Mouse (Mus musculus) G1E (cell line): ENCODE measurements around the gene Gga1. TPM values are rescaled to one million over a fixed set of nuclear protein-coding genes. Genes with fewer than 3 reads are reported as not detected.

ENCODE experiments used
- ATAC-seq: 2 replicates; pipeline ENCODE4 v1.8.0; 2016; ENCODE audit warnings: mild to moderate bottlenecking; ENCODE audit not compliant: insufficient number of reproducible peaks, poor library complexity, low FRiP score, severe bottlenecking; ENCODE audit errors: extremely low read depth
- DNase-seq: peaks from one replicate; pipeline ENCODE4 v3.0.0; 2012; ENCODE audit warnings: low spot score
- H3K27me3 ChIP-seq: 2 replicates; pipeline ENCODE4 v1.6.1; 2012; ENCODE audit warnings: mild to moderate bottlenecking, low read length, inconsistent platforms; ENCODE audit not compliant: insufficient read depth
- H3K36me3 ChIP-seq: replicated peaks from 2 replicates; pipeline ENCODE3; 2012; ENCODE audit warnings: mild to moderate bottlenecking, inconsistent platforms
- H3K4me1 ChIP-seq: 2 replicates; pipeline ENCODE4 v1.6.1; 2012; ENCODE audit warnings: low read depth, low read length, inconsistent platforms, mixed read lengths; ENCODE audit not compliant: insufficient read depth
- H3K4me3 ChIP-seq: 2 replicates; pipeline ENCODE4 v1.5.1; 2012; ENCODE audit warnings: low read depth, mild to moderate bottlenecking, inconsistent platforms, low read length, moderate library complexity, mixed read lengths
- H3K9me3 ChIP-seq: replicated peaks from 2 replicates; pipeline ENCODE4 v1.6.1; 2012; ENCODE audit warnings: inconsistent platforms
- CTCF ChIP-seq: IDR thresholded peaks from 2 replicates; pipeline ENCODE4 v1.5.1; 2012; ENCODE audit warnings: low read depth, low read length, inconsistent platforms, mixed read lengths
- GATA1 ChIP-seq: IDR thresholded peaks from 2 replicates; pipeline ENCODE4 v1.6.1; 2012; ENCODE audit warnings: borderline replicate concordance, low read length, inconsistent platforms, mixed read lengths
- GATA2 ChIP-seq: IDR thresholded peaks from 2 replicates; pipeline ENCODE4 v1.6.1; 2012; ENCODE audit warnings: low read depth, low read length, inconsistent platforms, borderline replicate concordance
- POLR2AphosphoS5 ChIP-seq: IDR thresholded peaks from 2 replicates; pipeline ENCODE4 v1.6.1; 2012; ENCODE audit warnings: low read depth, low read length, inconsistent platforms; ENCODE audit not compliant: insufficient replicate concordance
- TAL1 ChIP-seq: conservative IDR thresholded peaks from 2 replicates; pipeline ENCODE4 v1.6.1; 2012; ENCODE audit warnings: low read depth, low read length, inconsistent platforms, mixed read lengths
- polyA plus RNA-seq: library from polyadenylated mRNA; stranded (reverse); fragments of >175 nt; gene quantifications from 2 replicates; pipeline ENCODE4 v1.2.3, GENCODE M21; 2012
- total RNA-seq, 2 experiments: library from RNA; stranded (forward) in 1 of 2; stranded (reverse) in 1 of 2; fragments of 200-1000 nt in 1 of 2; fragments of >200 nt in 1 of 2; fragmentation: Nextera tagmentation in 1 of 2; gene quantifications; 2 replicates each; pipeline ENCODE4 v1.2.3; 2014 to 2017

The Gga1 gene
- total and polyA plus RNA-seq, 3 experiments: 10.0 to 158 (median 52.6) TPM

DNA sequence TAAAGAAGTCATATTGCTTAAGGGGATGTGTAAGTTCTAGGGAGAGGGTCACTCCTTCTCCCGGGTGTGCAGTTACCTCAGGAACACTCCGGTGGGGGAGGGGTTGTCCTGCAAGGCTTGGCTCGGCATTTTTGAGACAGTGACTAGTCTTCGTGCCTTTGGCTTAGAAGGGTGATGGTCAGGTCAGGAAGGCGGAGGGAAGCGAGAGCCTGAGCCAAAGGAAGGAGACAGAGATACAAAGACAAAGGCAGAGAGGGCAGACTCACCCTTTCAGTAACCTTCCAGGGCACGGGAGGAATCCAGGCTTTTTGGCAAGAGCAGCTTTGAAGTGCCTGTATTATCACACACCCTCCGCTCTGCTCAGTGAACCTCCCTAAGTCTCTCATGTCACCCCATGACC is 48.1 kb downstream of the Gga1 start:
- no peak for ATAC-seq
- DNase-seq: no peak
- Histone ChIP-seq H3K4me3 (peak overlapping the region; percentile 79; the same call in 1 of the 2 replicates), H3K4me1 (peaks cover 80% of the 10 kb centered on the region), H3K36me3 (peaks cover 38% of the 10 kb centered on the region), H3K27me3 (no peaks in the 10 kb centered on the region), H3K9me3 (peaks cover 5% of the 10 kb centered on the region)
- TF ChIP-seq GATA2: no peak

DNA sequence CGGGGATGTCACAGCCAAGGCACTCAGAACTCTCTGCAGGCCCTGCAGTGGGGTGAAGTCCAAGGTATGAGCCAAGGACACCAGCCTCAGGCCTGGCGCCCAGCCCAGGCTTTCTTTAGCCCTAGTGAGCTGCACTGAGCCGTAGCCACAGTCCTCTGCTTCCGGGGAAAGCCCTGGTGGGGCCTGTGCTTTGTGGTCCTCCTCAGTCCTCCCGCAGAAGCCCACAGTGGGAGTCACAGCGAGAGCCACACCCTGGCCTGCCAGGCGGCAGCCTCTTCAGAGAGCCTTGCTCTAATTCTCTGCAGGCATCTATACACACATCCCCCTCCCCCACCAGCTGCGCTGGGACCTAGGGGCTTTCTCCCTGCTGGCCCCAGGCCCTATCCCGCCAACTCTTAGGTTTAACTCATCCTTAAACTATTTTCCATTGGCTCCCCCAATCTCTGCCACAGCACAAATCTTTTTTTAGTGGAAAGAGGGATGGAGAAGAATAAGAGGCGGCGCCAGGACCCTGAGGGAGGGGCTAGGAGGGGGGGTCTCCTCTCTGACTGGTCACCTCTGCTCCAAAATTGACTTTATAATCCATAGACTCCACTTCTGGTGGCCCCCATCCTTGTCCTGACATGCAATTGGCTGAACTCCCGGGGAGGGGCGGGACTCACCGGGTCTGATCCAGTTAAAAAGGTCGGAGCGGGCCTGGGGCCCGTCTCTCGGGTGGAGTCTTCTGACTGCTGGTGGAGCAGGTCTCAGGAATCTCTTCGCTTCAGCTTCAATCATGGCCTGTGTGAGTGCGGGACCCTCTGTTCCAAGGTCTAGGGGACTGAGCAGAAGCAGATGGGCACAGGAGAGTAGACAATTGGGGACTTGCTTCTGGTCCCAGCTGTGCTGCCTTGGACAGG is 49.3 kb downstream of the Gga1 start, which contains the start of gene Lgals1:
Gene Lgals1 (plus strand): TSS at position 705 of the 899 bp plus-strand sequence.
- ATAC-seq (peak; percentile 37), DNase-seq (peak; percentile 97)
- TF ChIP-seq CTCF (no peak), POLR2AphosphoS5 (peak; percentile 94)
- Histone ChIP-seq H3K4me1 (peaks cover 87% of the 10 kb centered on the region), H3K36me3 (peaks cover 44% of the 10 kb centered on the region), H3K27me3 (no peaks in the 10 kb centered on the region), H3K4me3 (peak within 1 kb of the TSS; percentile 79), H3K9me3 (peaks cover 4% of the 10 kb centered on the region)

DNA sequence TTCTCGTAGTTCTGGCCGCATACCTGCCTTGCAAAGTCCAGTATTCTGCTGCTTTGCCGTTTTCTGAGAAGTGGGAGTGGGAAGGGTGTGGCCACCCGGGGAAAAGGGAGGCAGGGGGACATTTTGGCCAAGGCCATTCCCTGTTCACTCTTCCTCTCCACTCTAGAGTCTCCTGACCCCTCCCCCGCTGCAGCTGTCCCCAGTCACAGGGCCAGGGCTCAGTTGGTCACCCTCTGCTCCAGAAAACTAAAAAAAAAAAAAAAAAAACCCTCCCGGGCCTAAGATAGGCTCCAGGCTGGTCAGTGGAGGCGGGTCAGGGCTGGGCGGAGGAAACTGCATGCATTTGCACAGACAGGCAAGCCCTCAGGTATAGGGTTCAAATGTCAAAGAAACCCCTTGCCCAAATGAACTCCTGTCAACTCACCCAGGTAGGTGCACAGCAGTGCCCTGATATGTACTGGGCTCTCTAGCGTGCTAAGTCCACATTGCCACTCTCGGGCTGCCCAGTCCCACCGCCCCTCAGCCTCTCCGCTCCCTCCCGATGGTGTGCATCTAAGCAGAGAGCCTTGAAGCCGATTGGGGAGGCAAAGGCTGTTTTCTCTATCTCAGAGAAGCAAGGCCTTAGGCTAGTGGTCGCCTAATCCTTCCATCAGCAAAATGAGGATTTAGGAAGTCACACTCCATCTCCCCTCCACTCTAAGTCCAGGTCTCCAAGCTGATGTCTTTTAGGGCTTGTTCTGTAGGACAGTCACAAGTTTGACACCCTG is 50.2 kb downstream of the Gga1 start:
- no peak for DNase-seq

DNA sequence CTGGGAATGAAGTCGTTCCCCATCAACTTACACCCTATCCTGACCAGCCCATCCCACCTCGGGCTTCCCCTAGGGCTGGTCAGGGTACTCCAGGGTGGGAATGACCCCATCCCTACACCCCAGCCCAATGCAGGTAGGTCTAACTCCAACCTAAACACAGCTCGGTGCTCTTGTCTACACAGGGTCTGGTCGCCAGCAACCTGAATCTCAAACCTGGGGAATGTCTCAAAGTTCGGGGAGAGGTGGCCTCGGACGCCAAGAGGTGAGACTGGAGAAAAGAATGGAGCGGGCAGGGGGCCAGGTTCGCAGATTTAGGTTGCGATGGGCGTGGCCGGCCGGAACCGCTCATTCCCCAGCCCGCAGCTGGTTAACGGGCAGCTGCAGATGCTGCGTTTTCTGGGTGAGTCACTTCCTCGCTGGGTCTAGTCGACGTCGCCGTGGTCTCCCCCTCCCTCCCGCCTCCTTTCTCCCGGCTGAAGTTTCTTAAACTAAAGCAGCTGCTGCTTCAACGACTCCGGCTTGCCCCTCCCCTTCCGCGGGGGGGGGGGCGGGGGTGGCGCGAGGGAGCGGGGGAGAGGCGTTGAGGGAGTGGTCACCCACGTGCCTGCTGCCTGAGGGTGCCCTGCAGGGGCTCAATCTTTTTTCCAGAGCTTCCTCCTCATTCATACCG is 50.9 kb downstream of the Gga1 start:
- H3K36me3 ChIP-seq: peaks cover 37% of the 10 kb centered on the region
- peak; percentile 15; the same call in 1 of the 2 replicates for ATAC-seq
- H3K9me3 ChIP-seq: no peaks in the 10 kb centered on the region
- no peak for TF ChIP-seq GATA2
- no peak for TF ChIP-seq CTCF
- TF ChIP-seq TAL1: no peak
- peak; percentile 61; the same call in 1 of the 2 replicates for TF ChIP-seq POLR2AphosphoS5
- H3K4me3 ChIP-seq: peak overlapping the region; percentile 79
- no peaks in the 10 kb centered on the region for H3K27me3 ChIP-seq
- peak; percentile 87 for DNase-seq
- peaks cover 84% of the 10 kb centered on the region for H3K4me1 ChIP-seq

More for the DNA sequence above, 50.2 kb downstream of the Gga1 start:
- no peak for ATAC-seq
- Histone ChIP-seq H3K36me3 (peaks cover 38% of the 10 kb centered on the region), H3K4me1 (peaks cover 87% of the 10 kb centered on the region), H3K4me3 (peak overlapping the region; percentile 79), H3K9me3 (no peaks in the 10 kb centered on the region), H3K27me3 (no peaks in the 10 kb centered on the region)
- no peak for TF ChIP-seq TAL1
- TF ChIP-seq GATA2: no peak
- no peak for TF ChIP-seq GATA1
- no peak for TF ChIP-seq CTCF
- TF ChIP-seq POLR2AphosphoS5: no peak; the same call in 1 of the 2 replicates

DNA sequence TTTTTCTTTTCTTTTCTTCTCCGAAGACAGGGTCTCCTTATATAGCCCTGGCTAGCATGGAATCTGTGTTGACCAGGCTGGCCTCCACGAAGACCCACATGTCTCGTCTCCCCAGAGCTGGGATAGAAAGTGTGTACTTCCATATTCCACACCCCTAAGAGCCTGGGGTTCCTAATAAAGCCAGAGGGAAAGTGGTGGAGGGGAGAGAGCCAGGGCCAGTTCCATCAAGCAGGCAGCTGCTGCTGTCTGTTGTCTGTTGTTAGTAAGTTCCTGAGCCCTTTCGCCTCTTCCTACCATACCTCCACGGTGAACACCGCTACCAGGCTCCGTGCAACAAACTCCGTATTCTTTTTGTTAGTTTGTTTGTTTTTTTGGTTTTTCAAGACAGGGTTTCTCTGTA is 51.5 kb downstream of the Gga1 start:
- no peaks in the 10 kb centered on the region for H3K9me3 ChIP-seq
- H3K4me1 ChIP-seq: peaks cover 82% of the 10 kb centered on the region
- H3K36me3 ChIP-seq: peaks cover 37% of the 10 kb centered on the region
- peak overlapping the region; percentile 79; the same call in 1 of the 2 replicates for H3K4me3 ChIP-seq
- DNase-seq (no peak), ATAC-seq (no peak)
- no peaks in the 10 kb centered on the region for H3K27me3 ChIP-seq
- no peak for TF ChIP-seq GATA1
- TF ChIP-seq CTCF: no peak
- TF ChIP-seq GATA2: no peak
- no peak for TF ChIP-seq POLR2AphosphoS5
- no peak for TF ChIP-seq TAL1

DNA sequence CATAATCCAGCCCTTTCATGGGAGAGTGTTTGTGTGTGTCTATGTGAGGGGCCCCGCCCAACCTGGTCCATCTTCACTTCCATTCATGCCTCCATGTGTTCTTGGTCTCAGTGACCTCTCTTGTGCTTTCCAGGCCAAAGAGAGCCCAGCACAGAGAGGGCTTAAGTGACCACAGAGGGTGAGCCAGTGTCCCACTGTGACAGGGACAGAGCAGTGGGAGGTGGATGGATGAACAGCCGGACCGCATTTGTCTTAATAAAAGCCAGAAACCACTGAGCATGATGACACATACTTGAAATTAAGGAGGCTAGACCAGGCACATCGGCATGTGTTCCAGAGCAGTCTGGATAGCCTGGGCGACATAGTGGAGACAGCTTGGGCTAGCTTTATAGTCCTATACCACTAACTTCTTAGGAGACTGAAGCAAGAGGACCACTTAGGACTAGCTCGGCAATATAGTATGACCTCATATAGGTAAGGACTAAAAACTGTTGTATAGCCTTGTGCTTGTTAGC is 53.3 kb downstream of the Gga1 start:
- H3K4me1 ChIP-seq: peaks cover 74% of the 10 kb centered on the region

More for the DNA sequence above, 53.3 kb downstream of the Gga1 start:
- TF ChIP-seq GATA1: no peak
- TF ChIP-seq TAL1: no peak
- TF ChIP-seq POLR2AphosphoS5: no peak
- TF ChIP-seq CTCF: no peak
- TF ChIP-seq GATA2: no peak
- no peaks in the 10 kb centered on the region for H3K9me3 ChIP-seq
- ATAC-seq (no peak), DNase-seq (no peak)
- peak overlapping the region; percentile 61; the same call in 1 of the 2 replicates for H3K4me3 ChIP-seq
- H3K27me3 ChIP-seq: no peaks in the 10 kb centered on the region
- H3K36me3 ChIP-seq: peaks cover 37% of the 10 kb centered on the region
